ENCODE assay signal across 9 mouse cellular contexts in the genomic region with DNA sequence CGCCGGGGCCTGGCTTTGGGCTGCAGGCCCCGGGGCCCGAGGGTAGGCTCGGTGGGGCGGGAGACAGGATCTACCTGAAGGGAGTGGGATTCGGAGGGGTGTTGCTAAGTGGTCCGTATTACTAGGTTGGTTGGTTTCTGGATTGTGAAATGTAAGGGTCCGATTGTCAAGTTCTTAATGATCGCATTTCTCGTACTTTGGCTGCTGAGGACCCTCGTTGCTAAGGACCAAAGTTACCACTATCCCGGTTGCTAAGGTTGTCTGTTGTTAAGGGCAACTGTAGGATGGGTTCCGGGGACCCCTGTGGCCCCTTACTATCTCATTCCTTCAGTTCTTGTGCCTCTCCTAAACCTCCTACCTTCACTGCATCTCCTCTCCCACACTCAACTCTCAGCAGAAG. TPM values are rescaled to one million over a fixed set of nuclear protein-coding genes. Genes with fewer than 3 reads are reported as not detected.
DNase-seq lines count a peak whose midpoint lies in the region; ATAC-seq and TF ChIP-seq lines count a peak whose summit lies in the region.
"Had no signal": no experiment of that assay in that cellular context is flagged by ENCODE, and none has a peak within 500 bp of the region (broad histone marks: within the 10 kb centered on the region; RNA-seq: fewer than 3 reads in every experiment).

No protein-coding gene starts in this region.

- H3K9me3 ChIP-seq in kidney, postnatal 0 days (replicated peaks; ENCODE audit: low read length), result no peaks in the 10 kb centered on the region
- H3K9me3 ChIP-seq in hindbrain, embryonic 13.5 days, result no peaks in the 10 kb centered on the region
- no peaks in the 10 kb centered on the region for H3K9me3 ChIP-seq in midbrain, embryonic 15.5 days

- TF ChIP-seq CTCF in kidney, postnatal 0 days (IDR thresholded peaks at IDR 0.05; ENCODE audit: low read depth), result no peak
- no peak for TF ChIP-seq CTCF in bone marrow macrophage, adult 2 months (IDR thresholded peaks at IDR 0.05; ENCODE audit: low read depth, low read length)

- H3K27ac ChIP-seq in kidney, postnatal 0 days, result no peak overlapping the region
- H3K27ac ChIP-seq in bone marrow macrophage, adult 2 months (ENCODE audit: insufficient read depth, low read depth, low read length), result no peak overlapping the region
- no peak overlapping the region for H3K27ac ChIP-seq in hindbrain, embryonic 13.5 days
- no peak overlapping the region for H3K27ac ChIP-seq in midbrain, embryonic 15.5 days

- no peaks in the 10 kb centered on the region for H3K36me3 ChIP-seq in kidney, postnatal 0 days (ENCODE audit: insufficient read depth, low read length)
- peaks cover 13% of the 10 kb centered on the region for H3K36me3 ChIP-seq in hindbrain, embryonic 13.5 days
- 0 out of 2 replicates have a peak, but pooled peaks cover 1% of the 10 kb centered on the region for H3K36me3 ChIP-seq in midbrain, embryonic 15.5 days (replicated peaks)

- H3K27me3 ChIP-seq in kidney, postnatal 0 days (ENCODE audit: insufficient read depth, low read length), result no peaks in the 10 kb centered on the region
- H3K27me3 ChIP-seq in hindbrain, embryonic 13.5 days, result no peaks in the 10 kb centered on the region
- no peaks in the 10 kb centered on the region for H3K27me3 ChIP-seq in midbrain, embryonic 15.5 days (replicated peaks)

- H3K4me1 ChIP-seq in kidney, postnatal 0 days (replicated peaks; ENCODE audit: insufficient read depth, low read length), result peaks cover 13% of the 10 kb centered on the region; the same call in 1 of the 2 replicates
- H3K4me1 ChIP-seq in bone marrow macrophage, adult 2 months (ENCODE audit: control insufficient read depth, insufficient read depth, low read length), result peaks cover 11% of the 10 kb centered on the region
- peaks cover 37% of the 10 kb centered on the region for H3K4me1 ChIP-seq in hindbrain, embryonic 13.5 days (replicated peaks)
- peaks cover 31% of the 10 kb centered on the region for H3K4me1 ChIP-seq in midbrain, embryonic 15.5 days

- peak overlapping the region; percentile 72 for H3K9ac ChIP-seq in kidney, postnatal 0 days (ENCODE audit: low read depth, low read length)
- H3K9ac ChIP-seq in hindbrain, embryonic 13.5 days, result peak overlapping the region; percentile 70
- H3K9ac ChIP-seq in midbrain, embryonic 15.5 days, result peak overlapping the region; percentile 66

- 2% methylated on average over 14 of the region's 14 CpGs for WGBS in kidney, postnatal 0 days
- 1% methylated on average over 14 of the region's 14 CpGs for WGBS in hindbrain, embryonic 13.5 days
- 1% methylated on average over 14 of the region's 14 CpGs for WGBS in midbrain, embryonic 15.5 days

- peak overlapping the region; percentile 75 for H3K4me3 ChIP-seq in kidney, postnatal 0 days (replicated peaks; ENCODE audit: low read depth, low read length)
- peak overlapping the region; percentile 64 for H3K4me3 ChIP-seq in bone marrow macrophage, adult 2 months (ENCODE audit: insufficient read depth, low read length)
- H3K4me3 ChIP-seq in hindbrain, embryonic 13.5 days, result peak overlapping the region; percentile 69
- H3K4me3 ChIP-seq in midbrain, embryonic 15.5 days, result peak overlapping the region; percentile 81

- peak overlapping the region; percentile 64 for H3K4me2 ChIP-seq in kidney, postnatal 0 days (ENCODE audit: low read length)
- peak overlapping the region; percentile 67 for H3K4me2 ChIP-seq in hindbrain, embryonic 13.5 days
- H3K4me2 ChIP-seq in midbrain, embryonic 15.5 days, result peak overlapping the region; percentile 75

- no peak for ATAC-seq in kidney, postnatal 0 days (replicated peaks; ENCODE audit: low FRiP score, low read depth)
- ATAC-seq in hindbrain, embryonic 13.5 days (ENCODE audit: low FRiP score), result peak; percentile 30
- peak; percentile 30; the same call in 1 of the 2 replicates for ATAC-seq in midbrain, embryonic 15.5 days (replicated peaks)
- no peak for ATAC-seq in megakaryocyte progenitor cell, adult 5-6 weeks (replicated peaks; ENCODE audit: poor library complexity)

- peak; percentile 24 for DNase-seq in kidney, postnatal 0 days (ENCODE audit: low spot score)
- DNase-seq in kidney, postnatal 25 days, result no peak
- DNase-seq in cerebellum, postnatal 25 days, result no peak
- DNase-seq in right cerebral cortex, adult 18-20 months, result no peak

- TF ChIP-seq POLR2A in bone marrow macrophage, adult 2 months (IDR thresholded peaks at IDR 0.05; ENCODE audit: borderline replicate concordance, low read depth, low read length), result no peak

RNA-seq across cellular contexts. Expression of a gene that starts 0.4 kb away (rescaled TPM):
- 54.1 and 60.2 TPM in 2 replicates for polyA plus RNA-seq in kidney, postnatal 0 days (2015; fragmentation: Nextera tagmentation; extraction: Ambion mirVana)
- polyA plus RNA-seq in bone marrow macrophage, adult 2 months (2012; ENCODE audit: insufficient read depth, insufficient read length, missing spikeins), result 190 and 192 TPM in 2 replicates
- polyA plus RNA-seq in hindbrain, embryonic 13.5 days (2015; fragmentation: Nextera tagmentation; extraction: Ambion mirVana), result 105 and 111 TPM in 2 replicates
- 125 and 129 TPM in 2 replicates for polyA plus RNA-seq in midbrain, embryonic 15.5 days (2015; fragmentation: Nextera tagmentation; extraction: Ambion mirVana)
- total RNA-seq in megakaryocyte progenitor cell, adult 5-6 weeks (2015), result 41.4 and 47.5 TPM in 2 replicates
- total RNA-seq in megakaryocyte progenitor cell, adult 5-6 weeks (2017), result 19.2 and 21.1 TPM in 2 replicates

RNA-seq across cellular contexts. Expression of a gene that starts 0.4 kb away (rescaled TPM):
- polyA plus RNA-seq in kidney, postnatal 0 days (2015; fragmentation: Nextera tagmentation; extraction: Ambion mirVana), result 42.2 and 43.7 TPM in 2 replicates
- 32.1 and 33.4 TPM in 2 replicates for polyA plus RNA-seq in bone marrow macrophage, adult 2 months (2012; ENCODE audit: insufficient read depth, insufficient read length, missing spikeins)
- polyA plus RNA-seq in hindbrain, embryonic 13.5 days (2015; fragmentation: Nextera tagmentation; extraction: Ambion mirVana), result 58.6 and 59.5 TPM in 2 replicates
- polyA plus RNA-seq in midbrain, embryonic 15.5 days (2015; fragmentation: Nextera tagmentation; extraction: Ambion mirVana), result 65.8 and 66.5 TPM in 2 replicates
- total RNA-seq in megakaryocyte progenitor cell, adult 5-6 weeks (2015), result 14.7 and 18.4 TPM in 2 replicates
- total RNA-seq in megakaryocyte progenitor cell, adult 5-6 weeks (2017), result 12.3 and 15.7 TPM in 2 replicates

RNA-seq across cellular contexts. Expression of a gene that starts 10.9 kb away (rescaled TPM):
- not detected in 2 replicates for polyA plus RNA-seq in kidney, postnatal 0 days (2015; fragmentation: Nextera tagmentation; extraction: Ambion mirVana)
- not detected in 2 replicates for polyA plus RNA-seq in bone marrow macrophage, adult 2 months (2012; ENCODE audit: insufficient read depth, insufficient read length, missing spikeins)
- polyA plus RNA-seq in hindbrain, embryonic 13.5 days (2015; fragmentation: Nextera tagmentation; extraction: Ambion mirVana), result 3.1 and 3.6 TPM in 2 replicates
- polyA plus RNA-seq in midbrain, embryonic 15.5 days (2015; fragmentation: Nextera tagmentation; extraction: Ambion mirVana), result 0.36 and 0.50 TPM in 2 replicates
- total RNA-seq in megakaryocyte progenitor cell, adult 5-6 weeks (2015), result not detected in 2 replicates
- total RNA-seq in megakaryocyte progenitor cell, adult 5-6 weeks (2017), result not detected in 2 replicates
- total RNA-seq: megakaryocyte-erythroid progenitor cell, adult 5-6 weeks had no signal

RNA-seq across cellular contexts. Expression of a gene that starts 21.9 kb away (rescaled TPM):
- polyA plus RNA-seq in kidney, postnatal 0 days (2015; fragmentation: Nextera tagmentation; extraction: Ambion mirVana), result 5.2 and 6.3 TPM in 2 replicates
- polyA plus RNA-seq in bone marrow macrophage, adult 2 months (2012; ENCODE audit: insufficient read depth, insufficient read length, missing spikeins), result 33.3 and 36.4 TPM in 2 replicates
- 2.7 and 2.8 TPM in 2 replicates for polyA plus RNA-seq in hindbrain, embryonic 13.5 days (2015; fragmentation: Nextera tagmentation; extraction: Ambion mirVana)
- polyA plus RNA-seq in midbrain, embryonic 15.5 days (2015; fragmentation: Nextera tagmentation; extraction: Ambion mirVana), result 2.4 and 3.3 TPM in 2 replicates
- 47.6 and 48.3 TPM in 2 replicates for total RNA-seq in megakaryocyte progenitor cell, adult 5-6 weeks (2015)
- 53.9 and 56.3 TPM in 2 replicates for total RNA-seq in megakaryocyte progenitor cell, adult 5-6 weeks (2017)

RNA-seq across cellular contexts. Expression of a gene that starts 25.1 kb away (rescaled TPM):
- polyA plus RNA-seq in kidney, postnatal 0 days (2015; fragmentation: Nextera tagmentation; extraction: Ambion mirVana), result 20.2 and 21.5 TPM in 2 replicates
- 7.2 and 8.2 TPM in 2 replicates for polyA plus RNA-seq in bone marrow macrophage, adult 2 months (2012; ENCODE audit: insufficient read depth, insufficient read length, missing spikeins)
- 20.6 and 22.6 TPM in 2 replicates for polyA plus RNA-seq in hindbrain, embryonic 13.5 days (2015; fragmentation: Nextera tagmentation; extraction: Ambion mirVana)
- 18.3 and 18.7 TPM in 2 replicates for polyA plus RNA-seq in midbrain, embryonic 15.5 days (2015; fragmentation: Nextera tagmentation; extraction: Ambion mirVana)
- total RNA-seq in megakaryocyte progenitor cell, adult 5-6 weeks (2015), result 8.1 and 8.8 TPM in 2 replicates
- total RNA-seq in megakaryocyte progenitor cell, adult 5-6 weeks (2017), result 13.5 and 15.7 TPM in 2 replicates

Comparison
In these comparisons a context has a peak if more than half of its experiments do, and no peak if none do; other contexts are left out.
1. ATAC-seq: peak in hindbrain, embryonic 13.5 days (single experiment) and midbrain, embryonic 15.5 days (single experiment); none in kidney, postnatal 0 days (single experiment) and megakaryocyte progenitor cell, adult 5-6 weeks (single experiment).
2. Peak in every context shown above with its lines, with median percentiles within 50 percentile points of each other: H3K4me2 ChIP-seq, H3K4me3 ChIP-seq and H3K9ac ChIP-seq.